Mouse (Mus musculus): ENCODE results near the gene Slc39a7.

DNA sequence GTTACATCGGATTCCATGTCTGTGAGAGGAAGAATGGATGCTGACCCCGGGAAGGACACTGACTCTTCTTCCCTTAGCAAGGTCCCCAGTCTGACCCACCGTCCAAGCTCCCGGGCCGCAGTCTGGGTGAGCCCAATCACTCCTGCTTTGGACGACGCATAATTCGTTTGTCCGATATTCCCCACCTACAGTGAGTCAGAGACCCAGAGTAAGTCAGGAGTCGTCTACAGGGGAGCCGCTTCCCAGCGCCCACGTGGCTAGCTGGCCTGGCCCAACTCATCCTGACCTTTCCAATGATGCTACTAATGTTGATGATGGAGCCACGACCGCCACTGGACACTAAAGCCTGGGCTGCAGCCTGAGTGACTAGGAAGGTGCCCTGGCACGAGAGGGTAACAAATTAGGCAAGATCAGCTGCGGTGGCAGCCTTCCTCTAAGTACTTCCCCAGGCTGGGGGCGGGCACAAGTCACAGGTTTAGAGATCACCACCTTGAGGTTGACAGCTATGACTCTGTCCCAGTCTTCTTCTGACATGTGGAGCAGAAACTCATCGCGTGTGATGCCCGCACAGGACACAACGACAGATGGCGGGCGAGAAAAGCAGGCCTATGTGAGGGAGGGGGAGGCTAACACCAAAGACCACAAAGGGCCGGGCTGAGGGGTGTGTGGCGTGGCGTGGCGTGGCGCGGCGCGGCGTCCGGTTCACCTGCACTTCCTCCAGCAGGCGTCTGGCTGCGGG lies 4.4 kb downstream of the Slc39a7 start:
- TF ChIP-seq CTCF (IDR thresholded peaks at IDR 0.05; ENCODE audit: borderline replicate concordance, extremely low read depth, insufficient read depth, insufficient read length) (no peak), POLR2A (IDR thresholded peaks at IDR 0.05; ENCODE audit: borderline replicate concordance, extremely low read depth, insufficient read depth, insufficient read length, poor library complexity, severe bottlenecking) (no peak)

Measured in brain, embryonic 14.5 days (tissue).